Mouse (Mus musculus) bone marrow, adult 2 months (tissue): ENCODE results near the gene Kng2.

Experiments used
- CTCF ChIP-seq: fragments of 200-500 bp; IDR thresholded peaks from 2 replicates; pipeline ENCODE4 v1.5.1; 2011; ENCODE audit warnings: low read length, control low read depth; ENCODE audit not compliant: control insufficient read depth, insufficient read depth
- POLR2A ChIP-seq: fragments of 200-500 bp; IDR thresholded peaks from 2 replicates; pipeline ENCODE4 v1.6.1; 2011; ENCODE audit warnings: low read depth, mild to moderate bottlenecking, control low read depth, low read length, borderline replicate concordance; ENCODE audit not compliant: control insufficient read depth

GRCm38 (mm10) chr16:22938541-22938940 is 90.7 kb downstream of the Kng2 start:
- TF ChIP-seq CTCF, result no peak
- TF ChIP-seq POLR2A, result no peak
